Mouse (Mus musculus) left cerebral cortex, adult 9 months (tissue): ENCODE data around the gene Pam.
A peak's percentile ranks its signal among the peaks of the same experiment; 100 is the strongest.

Source experiments
- DNase-seq, 2 experiments: peaks; one replicate each; pipeline ENCODE4 v3.0.0; 2022; ENCODE audit warnings: low spot score in 2 of 2

Pam gene

GRCm38 (mm10) chr1:97833466-97834353 lies 261.7 kb downstream of the Pam start:
- no peak for DNase-seq

DNA sequence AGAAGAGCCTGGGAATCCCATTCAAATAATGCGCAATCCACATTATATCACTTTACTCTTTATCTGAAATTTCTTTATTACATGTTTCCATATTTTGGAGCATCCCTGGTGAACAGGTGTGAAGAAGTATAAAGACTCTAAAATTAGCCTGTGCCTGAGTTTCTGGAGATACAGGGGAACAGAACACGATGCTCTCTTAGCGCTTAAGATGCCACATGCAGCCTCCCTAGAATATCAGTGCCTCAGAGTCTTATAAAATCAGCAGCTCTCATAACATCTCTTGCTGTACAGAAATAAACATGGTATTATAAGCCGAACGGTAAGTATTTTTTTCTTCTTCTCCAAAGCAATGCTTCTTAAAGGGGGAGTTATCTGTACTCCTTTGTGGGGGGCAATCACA lies 267.4 kb downstream of the Pam start:
- DNase-seq: no peak

DNA sequence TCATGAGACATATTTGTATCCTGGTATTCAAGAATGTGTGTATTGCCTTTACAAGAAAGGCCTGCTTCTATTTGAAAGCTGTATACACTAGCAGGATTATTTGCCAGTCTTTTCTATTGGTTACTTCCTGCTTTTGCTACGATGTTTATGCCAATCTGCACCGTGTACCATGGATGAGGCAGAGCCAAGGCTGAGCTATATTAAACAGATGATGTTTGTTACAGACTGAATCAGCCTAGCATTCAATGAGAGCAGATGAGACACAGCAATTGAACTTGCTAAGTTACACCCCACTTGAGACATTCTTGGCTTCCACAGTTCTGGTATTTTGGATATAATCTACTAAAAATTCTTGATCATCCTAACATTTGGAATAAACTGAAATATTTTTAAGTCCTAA lies 267.9 kb downstream of the Pam start:
- peak in 1 of 2 experiments; percentile 34 for DNase-seq

DNA sequence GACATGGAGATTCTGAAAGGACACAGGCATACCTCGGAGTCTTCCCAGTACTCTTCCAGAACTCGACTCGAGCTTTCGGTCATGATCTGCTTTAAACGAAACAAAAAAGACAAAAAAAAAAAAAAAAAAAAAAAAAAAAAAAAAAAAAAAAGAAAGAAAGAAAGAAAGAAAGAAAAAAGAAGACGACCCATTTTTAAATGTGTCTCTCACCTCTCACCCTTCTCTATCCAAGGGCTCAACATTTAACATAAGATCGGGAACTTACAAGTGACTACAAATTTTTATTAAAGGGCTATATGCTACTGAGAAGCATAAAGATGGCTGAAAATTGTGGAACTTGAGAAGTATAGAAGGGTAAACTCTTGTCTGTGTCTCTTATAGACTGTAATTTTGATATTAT lies 272.5 kb downstream of the Pam start:
- no peak for DNase-seq

DNA sequence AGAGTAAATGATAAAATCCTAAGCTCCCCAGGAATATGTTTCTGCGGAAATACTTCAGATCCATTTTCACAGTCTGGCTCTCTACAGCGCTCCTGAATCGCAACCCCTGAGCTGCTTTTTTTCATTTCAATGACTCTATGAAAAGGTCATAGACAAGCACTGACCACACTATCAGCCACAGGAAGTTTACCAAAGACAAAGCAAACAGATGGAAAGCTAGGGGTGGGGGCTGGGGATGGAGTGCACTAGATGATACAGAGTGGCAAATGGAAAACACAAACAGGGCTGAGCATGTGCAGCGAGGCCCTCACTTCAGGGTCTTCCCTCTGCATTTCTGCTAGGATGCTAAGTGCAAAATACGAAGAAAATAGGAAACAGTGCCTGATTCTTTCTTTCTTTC lies 273.2 kb downstream of the Pam start:
- DNase-seq: no peak

DNA sequence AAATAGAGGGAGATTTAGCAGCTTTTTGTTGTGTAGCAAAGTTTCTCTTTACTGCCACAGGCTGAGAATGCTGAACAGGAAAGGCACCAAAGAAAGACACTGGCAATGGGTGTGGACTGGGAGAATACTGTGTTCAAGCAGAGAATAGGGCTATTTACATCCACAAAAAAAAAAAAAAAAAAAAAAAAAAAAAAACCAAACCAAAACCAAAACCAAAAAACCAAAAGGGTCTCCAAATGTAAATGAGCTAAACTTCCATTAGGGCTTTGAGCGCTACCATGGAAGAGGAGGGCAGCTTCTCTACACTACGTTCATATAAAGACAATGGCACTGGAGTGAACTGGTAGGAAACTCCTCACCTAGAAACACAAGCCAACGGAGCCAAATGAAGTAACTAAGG lies 274.2 kb downstream of the Pam start:
- DNase-seq: no peak

GRCm38 (mm10) chr1:97809255-97809912 lies 286.1 kb downstream of the Pam start:
- DNase-seq: no peak

DNA sequence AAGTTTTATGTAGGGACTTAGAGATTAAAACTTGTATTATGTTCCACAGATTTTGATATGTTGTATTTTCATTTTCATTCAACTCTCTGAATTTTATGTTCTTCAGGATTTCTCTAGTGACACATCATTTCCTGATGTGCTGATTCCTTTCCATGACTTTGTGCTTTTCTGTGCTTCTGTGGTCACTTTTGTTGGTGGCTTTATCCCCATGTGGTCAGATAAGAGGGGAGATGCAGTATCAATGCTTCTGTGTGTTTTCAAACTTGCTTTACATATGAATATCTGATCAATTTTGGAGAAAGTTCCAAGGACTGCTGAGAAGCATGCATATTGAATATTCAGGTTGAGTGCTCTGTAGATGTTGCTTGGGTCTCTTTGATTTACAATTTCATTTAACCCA lies 290.9 kb downstream of the Pam start:
- no peak for DNase-seq

- no peak for DNase-seq
These were observed 293.1 kb downstream of the Pam start for GRCm38 (mm10) chr1:97802207-97802902.

DNA sequence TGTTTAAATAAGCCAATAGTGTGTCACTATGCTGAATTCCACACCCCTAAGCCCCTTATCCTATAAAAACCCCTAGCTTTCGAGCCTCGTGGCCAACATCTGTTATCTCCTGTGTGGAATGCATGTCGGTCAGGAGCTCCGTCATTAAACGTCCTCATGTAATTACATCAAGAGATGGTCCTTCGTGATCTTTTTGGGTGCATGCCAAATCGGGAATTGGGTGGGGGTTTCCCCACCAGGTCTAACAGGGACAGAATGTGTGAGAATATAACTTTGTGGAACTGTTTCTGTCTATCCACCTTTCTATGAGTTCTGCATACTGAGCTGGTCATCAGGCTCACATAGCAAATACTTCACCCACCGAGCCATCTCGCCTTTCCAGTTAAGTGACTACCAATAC lies 299.5 kb downstream of the Pam start:
- DNase-seq: no peak

DNA sequence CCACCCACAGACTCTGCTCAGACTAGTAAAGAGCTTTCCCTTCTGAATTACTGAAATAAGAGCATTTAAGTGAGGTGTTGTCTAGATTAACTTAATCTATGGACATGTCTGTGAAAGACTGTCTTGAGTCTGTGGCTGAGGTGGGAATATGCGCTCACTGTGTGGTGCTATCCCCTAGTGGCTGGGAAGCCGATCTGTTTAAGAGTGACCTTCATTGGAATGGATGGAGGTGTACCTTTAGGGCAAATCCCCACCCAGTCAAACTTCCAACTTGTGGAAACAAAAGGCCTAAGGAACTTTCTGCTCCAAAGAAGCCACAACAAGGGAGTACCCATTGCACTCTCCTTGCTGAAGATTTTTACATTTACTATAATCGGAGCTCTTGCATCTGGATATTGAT lies 301.3 kb downstream of the Pam start:
- no peak for DNase-seq

DNA sequence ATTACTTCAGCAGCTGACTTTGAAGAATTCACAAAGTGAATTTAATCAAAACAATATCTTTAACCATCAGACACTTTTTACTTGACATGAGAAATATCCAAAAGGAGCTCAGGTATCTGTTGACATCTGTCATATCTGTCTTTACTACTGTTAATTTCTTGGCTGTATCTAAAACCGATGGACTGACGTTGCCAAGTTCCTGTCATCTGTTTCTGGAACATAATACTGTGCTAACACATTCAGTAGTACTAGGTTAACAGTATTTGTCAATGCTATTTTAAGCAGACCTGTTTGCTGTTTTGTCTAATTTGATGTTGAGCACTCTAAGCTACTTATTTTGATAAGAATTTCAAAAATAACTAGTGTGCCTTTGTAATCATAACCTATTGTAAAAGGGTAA lies 307.0 kb downstream of the Pam start:
- no peak for DNase-seq

DNA sequence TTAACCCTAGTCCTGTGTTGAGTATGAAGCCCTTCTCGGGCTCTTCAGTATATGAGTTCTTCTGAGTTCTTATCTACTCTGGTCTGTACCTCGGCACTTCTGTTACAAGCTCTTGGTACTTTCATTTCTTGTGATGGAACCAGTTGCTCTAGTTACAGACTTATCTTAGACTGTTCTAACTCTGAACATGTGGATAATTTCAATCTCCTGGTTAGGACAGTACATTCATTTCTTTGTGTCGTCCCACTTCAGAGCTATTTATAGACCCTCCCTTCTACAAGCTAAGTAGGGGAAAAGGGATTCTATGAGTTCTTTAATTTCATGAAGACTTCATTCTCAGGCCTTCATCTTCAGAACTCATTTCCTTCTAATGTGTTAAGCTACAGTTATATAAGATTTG lies 307.8 kb downstream of the Pam start:
- DNase-seq: no peak

DNA sequence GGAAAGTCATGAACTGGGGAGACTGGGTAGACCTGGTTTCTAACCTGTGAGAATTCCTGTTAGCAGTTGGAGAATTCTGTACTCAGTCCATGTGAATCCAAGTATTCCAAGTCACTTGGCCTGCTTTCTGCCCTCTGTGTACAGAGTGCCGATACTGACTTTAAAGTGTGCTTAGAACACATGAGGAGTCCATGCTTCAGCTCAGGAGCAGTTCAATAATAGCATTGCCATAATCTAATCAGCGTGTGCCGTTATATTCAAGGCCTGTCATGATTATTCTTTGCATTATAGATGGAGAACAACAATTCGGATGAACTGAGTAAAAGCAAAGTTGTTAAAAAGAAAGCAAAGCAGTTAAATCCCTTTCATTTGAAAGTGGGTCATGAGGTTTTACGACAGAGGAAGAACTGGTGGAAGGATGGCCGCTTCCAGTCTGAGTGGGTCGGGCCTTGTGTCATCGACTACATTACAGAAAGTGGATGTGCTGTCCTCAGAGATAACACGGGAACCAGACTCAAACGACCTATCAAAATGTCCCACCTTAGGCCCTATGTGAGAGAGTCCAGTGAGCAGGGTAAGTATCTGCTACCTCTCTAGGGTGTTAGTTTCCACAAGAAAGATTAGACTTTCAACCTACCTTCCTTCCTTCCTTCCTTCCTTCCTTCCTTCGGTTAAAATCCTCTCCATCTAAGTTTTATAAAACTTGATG lies 309.6 kb downstream of the Pam start:
- no peak for DNase-seq

DNA sequence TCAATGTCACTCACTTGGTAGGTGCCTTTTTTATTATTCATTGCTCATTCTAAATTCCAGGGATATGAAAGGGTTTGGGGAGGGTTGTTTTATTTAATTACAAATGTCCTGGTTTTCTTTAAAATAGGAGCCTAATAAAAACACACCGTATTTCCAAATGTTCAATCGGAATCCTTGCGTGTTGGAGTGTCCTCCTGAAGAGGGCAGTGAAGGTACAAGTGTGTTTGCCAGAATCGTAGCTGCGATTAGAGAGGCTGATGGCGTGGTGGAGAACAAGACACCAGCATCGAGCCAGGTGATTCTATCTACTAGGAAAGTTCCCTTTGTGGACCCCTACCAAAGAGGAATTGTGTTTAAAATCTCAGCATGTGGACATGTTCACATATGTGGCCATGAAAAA lies 310.5 kb downstream of the Pam start:
- DNase-seq: no peak

GRCm38 (mm10) chr1:97781674-97782073 lies 313.8 kb downstream of the Pam start:
- DNase-seq: no peak

GRCm38 (mm10) chr1:97773973-97774372 lies 321.5 kb downstream of the Pam start:
- DNase-seq: no peak

DNA sequence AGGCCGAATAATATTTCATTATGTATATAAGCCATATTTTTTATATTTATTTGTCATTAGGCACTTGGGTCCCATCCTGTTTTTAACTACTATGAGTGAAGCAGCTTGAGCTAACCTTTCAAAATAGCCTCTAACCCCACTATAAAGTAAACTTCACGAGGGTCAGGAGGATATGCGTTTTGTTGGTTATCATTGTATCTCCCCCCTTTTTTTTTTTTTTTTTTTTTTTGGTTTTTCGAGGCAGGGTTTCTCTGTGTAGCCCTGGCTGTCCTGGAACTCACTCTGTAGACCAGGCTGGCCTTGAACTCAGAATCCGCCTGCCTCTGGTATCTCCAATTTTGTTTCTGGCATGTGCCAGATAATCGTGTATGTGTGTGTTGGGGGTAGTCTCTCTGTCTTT lies 322.1 kb downstream of the Pam start:
- no peak for DNase-seq

DNA sequence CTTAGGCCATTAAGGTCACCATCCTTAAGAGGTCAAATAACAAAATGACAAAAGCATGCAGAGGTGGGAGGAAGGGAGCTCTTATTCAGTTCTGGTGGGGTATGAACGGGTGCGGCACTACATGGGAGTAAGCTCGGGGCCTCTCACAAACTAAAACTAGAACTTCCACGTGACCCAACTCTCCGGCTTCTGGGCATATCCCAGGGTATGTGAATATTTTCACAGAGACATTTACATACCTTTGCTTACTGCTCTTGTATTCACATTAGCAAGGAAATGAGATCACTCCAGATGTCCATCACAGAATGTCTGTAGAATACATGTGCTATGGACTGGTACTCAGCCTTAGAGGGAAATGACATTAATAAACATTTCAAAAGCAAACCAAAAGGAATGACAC lies 323.7 kb downstream of the Pam start:
- no peak for DNase-seq

GRCm38 (mm10) chr1:97771118-97771517 lies 324.3 kb downstream of the Pam start:
- DNase-seq: no peak

GRCm38 (mm10) chr1:97769904-97770753 lies 325.3 kb downstream of the Pam start, which contains the start of the genes Gin1 and Ppip5k2:
Gene Gin1 (plus strand): TSS chr1:97770172.
Gene Ppip5k2 (minus strand): TSS chr1:97770411.
- DNase-seq: peak; percentile 78 to 95
